Mouse (Mus musculus): ENCODE measurements around the gene Hist1h2be.
"Not testable (repeated sequence)": the region's sequence is repeated elsewhere in the genome, so short reads cannot be mapped to it uniquely, and the experiment has no call there.

Gene Hist1h2be

GRCm38 (mm10) chr13:23573034-23573897 lies 47.7 kb downstream of the Hist1h2be start:
- DNase-seq (ENCODE audit: low spot score), result not testable (repeated sequence)

GRCm38 (mm10) chr13:23572218-23573033 lies 48.5 kb downstream of the Hist1h2be start:
- DNase-seq (ENCODE audit: low spot score), result no peak

- DNase-seq (ENCODE audit: low spot score), result not testable (repeated sequence)
These were observed 49.3 kb downstream of the Hist1h2be start for GRCm38 (mm10) chr13:23571504-23572217.

- DNase-seq (ENCODE audit: low spot score), result peak; percentile 59
These were observed 49.9 kb downstream of the Hist1h2be start, which contains the start of the genes Hist1h2ae and Hist1h2bg for GRCm38 (mm10) chr13:23571022-23571503. Hist1h2ae (minus strand) TSS chr13:23571220. Hist1h2bg (plus strand) TSS chr13:23571396.

- DNase-seq (ENCODE audit: low spot score), result not testable (repeated sequence)
These were observed 50.5 kb downstream of the Hist1h2be start for GRCm38 (mm10) chr13:23570261-23571021.

- no peak for DNase-seq (ENCODE audit: low spot score)
These were observed 56.4 kb downstream of the Hist1h2be start for GRCm38 (mm10) chr13:23564482-23564881.

GRCm38 (mm10) chr13:23562699-23563462 lies 58.0 kb downstream of the Hist1h2be start:
- DNase-seq (ENCODE audit: low spot score), result peak; percentile 22

GRCm38 (mm10) chr13:23561883-23562659 lies 58.9 kb downstream of the Hist1h2be start, which contains the start of gene Hist1h3e:
Hist1h3e (minus strand) TSS chr13:23562369.
- DNase-seq (ENCODE audit: low spot score), result peak; percentile 94

- DNase-seq (ENCODE audit: low spot score), result not testable (repeated sequence)
These were observed 59.4 kb downstream of the Hist1h2be start for GRCm38 (mm10) chr13:23561531-23561882.

- not testable (repeated sequence) for DNase-seq (ENCODE audit: low spot score)
These were observed 60.2 kb downstream of the Hist1h2be start for GRCm38 (mm10) chr13:23560699-23561098.

- DNase-seq (ENCODE audit: low spot score), result no peak
These were observed 64.0 kb downstream of the Hist1h2be start for GRCm38 (mm10) chr13:23556906-23557305.

- DNase-seq (ENCODE audit: low spot score), result peak; percentile 64
These were observed 65.0 kb downstream of the Hist1h2be start for GRCm38 (mm10) chr13:23555839-23556416.

- DNase-seq (ENCODE audit: low spot score), result peak; percentile 80
These were observed 65.7 kb downstream of the Hist1h2be start for GRCm38 (mm10) chr13:23554925-23555838.

- DNase-seq (ENCODE audit: low spot score), result no peak
These were observed 66.5 kb downstream of the Hist1h2be start for GRCm38 (mm10) chr13:23554393-23554792.

GRCm38 (mm10) chr13:23552962-23553361 lies 68.0 kb downstream of the Hist1h2be start, which contains the start of gene Hist1h1d:
Hist1h1d (plus strand) TSS chr13:23553262.
- DNase-seq (ENCODE audit: low spot score), result no peak

GRCm38 (mm10) chr13:23551931-23552914 lies 68.7 kb downstream of the Hist1h2be start:
- DNase-seq (ENCODE audit: low spot score), result no peak

Data from urinary bladder, postnatal 14 days (tissue).